Mouse (Mus musculus) layer of hippocampus, postnatal 36 days (tissue): ENCODE measurements around the gene Vegfb. TPM values are rescaled to one million over a fixed set of nuclear protein-coding genes. Genes with fewer than 3 reads are reported as not detected.

ENCODE experiments used
- DNase-seq, 2 experiments: peaks; one replicate each; pipeline ENCODE4 v3.0.0; 2022
- total RNA-seq, 2 experiments: library from RNA; stranded (reverse); gene quantifications; 2 replicates each; pipeline ENCODE4 v1.2.3; 2021

The Vegfb gene
- total RNA-seq, 2 experiments from 2014 or later = 81.5 to 82.6 TPM

DNA sequence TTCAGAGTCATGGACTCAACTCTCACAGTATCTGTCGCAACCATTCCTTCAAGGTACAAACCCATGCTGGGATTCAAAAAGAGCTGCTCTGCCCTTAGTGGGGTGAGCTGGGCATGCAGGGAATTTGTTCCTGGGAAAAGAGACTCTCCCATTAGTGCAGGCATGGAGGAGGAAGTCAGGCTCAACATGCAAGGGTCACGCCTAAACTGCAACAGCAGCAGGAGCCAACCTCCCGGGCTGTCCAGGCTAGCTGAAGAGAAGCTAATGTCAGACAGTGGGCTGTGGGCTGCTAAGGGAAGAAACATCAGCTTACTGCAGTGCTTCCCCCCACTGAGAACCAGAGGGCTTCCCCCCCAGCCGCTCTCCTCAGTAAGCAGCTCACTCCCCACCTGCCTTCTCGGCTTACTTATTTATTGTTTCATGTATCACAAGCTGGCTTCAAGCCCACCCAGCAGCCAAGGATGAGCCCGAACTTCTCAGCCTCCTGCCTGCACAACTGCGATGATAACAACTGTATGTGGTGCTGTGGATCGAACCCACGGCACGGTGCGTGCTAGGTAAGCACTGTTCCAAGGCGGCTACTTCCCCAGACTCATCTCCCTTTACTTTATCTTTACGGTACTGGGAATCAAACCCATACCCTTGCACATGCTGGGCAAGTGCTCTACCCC, 15.1 kb downstream of the Vegfb start:
- no peak for DNase-seq

DNA sequence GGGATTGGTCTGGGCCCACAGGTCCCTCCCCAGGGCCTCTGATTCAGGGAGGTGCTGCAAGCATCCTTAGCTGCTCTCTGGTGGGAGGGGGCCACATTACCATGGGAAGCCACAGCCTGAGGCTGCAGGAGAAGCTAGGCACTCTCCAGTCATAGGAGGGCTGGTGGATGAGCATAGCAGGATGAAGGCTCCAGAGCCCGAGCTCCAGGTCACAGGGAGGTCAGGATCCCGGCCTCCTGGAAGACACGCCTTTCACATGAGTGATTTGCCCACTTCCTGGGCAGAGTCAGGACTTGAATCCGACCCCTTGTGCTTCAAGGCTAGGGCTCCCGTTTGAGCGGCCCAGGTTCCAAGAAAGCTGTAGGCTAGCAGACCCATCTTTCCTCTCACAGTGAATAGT, 15.8 kb downstream of the Vegfb start:
- no peak for DNase-seq

DNA sequence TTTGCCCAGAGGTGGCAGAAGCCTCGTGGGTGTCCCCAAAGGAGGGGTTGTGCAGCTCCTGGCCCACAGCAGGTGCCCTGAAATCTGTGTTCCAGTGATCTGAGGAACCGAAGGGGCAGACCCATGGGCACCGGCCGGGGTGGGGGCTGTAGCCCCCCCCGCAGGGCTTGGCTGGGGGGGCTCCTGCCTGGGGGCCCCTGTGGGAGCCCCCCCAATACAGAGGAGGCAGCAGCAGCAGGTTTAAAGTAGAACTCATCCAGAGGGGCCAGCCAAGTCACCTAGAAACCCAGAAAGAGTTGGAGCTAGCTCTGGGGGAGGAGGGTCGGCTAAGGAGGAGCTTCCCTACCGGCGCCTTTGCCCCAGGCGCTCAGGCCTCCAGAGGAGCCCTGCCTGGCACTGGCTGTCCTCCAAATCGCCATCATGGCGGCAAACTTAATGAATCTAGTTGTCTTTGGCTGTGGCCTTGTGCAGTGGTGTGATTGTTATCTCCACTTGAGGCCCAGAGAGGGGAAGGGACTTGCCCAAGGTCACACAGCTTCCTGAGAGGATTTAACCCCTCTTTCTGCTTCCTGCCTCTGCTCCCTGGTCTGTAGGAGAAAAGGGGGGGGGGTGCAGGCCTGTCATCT, 16.9 kb downstream of the Vegfb start:
- no peak for DNase-seq

DNA sequence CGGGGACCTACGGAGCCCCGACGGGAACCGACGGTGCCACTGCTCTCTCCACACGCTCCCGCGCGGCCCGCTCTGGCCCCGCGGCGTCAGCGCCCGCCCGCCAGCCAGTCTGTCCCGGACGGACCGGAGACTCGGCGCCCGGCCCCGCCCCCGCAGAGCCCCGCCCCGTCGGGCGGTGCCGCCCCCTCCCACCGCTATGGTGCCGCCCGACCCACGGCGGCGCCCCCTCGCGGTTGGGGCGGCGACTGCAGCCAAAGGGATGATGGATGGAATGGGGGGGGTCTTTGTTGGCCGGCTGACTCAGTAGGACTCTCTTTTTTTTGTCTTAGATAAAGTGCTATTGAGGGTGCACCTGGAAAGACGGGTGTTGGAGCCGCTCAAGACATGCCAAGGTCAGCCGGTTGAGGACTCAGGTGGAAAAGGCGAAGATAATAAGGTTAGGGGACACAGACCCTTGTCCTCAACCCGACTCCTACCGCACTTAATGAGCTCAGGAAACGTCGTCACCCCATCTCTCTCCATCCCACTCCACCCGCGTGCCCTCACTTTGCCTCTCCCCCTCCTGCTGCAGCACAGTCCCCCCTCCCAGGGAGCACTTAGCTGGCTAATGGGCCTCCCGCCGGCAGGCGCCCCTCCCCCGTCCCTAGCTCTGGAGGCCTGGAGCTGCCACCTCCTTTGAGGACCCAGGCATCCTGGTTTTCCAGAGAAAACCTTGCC, 17.6 kb downstream of the Vegfb start:
- DNase-seq = no peak

DNA sequence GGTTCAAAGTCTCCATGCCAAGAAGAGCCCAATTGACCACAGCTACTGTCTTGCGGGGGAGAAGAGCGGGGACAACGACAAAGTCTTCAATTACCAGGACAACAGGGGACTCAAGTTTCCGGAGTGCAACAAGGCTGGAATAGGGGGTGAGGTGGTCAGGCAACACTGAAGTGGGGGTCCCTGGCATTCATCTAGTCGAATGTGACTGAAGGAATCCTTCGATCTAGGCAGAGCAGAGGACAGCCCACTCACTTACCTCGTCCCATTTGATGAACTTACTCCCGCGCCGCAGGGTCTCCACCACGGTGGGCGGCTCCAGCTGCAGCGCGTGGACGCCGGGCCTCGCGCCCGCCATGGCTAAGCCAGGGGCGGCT, 18.2 kb downstream of the Vegfb start:
- no peak for DNase-seq

DNA sequence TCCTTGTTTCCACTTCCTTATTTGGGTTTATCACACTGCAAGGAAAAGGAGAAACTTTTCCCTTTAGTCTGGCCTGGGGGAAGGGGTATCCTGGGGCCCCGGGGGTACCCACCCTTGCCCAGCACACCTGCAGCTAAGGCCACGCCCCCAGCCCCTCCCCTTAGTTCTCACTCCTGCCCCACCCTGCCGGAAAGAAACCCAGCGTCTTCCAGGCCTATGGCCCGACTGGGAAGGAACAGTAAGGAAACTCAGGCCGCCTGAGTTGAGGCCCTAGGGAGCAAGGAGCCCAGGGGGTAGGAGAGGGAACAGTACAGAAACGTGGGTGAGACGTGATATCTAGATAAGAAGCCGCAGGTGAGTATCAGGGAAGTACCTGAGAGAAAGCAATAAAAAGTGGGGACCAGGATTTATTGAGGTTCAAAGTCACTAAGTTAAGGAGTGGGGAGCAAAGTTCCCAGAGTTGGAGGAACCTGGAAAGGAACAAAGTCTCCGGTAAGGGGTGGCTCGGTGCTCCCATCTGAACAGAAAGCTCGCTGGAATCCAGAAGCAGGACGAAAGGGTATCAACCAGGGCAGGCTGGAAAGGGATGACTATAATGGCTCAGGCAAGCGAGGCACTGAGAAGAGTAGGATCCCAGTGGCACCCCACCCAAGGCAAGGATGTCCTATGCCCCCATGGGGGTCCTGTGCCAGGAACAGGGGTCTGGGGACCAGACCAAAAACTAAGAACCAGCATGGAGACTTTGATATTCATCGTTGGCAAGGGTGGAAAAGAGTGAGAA, 18.8 kb downstream of the Vegfb start:
- no peak for DNase-seq

DNA sequence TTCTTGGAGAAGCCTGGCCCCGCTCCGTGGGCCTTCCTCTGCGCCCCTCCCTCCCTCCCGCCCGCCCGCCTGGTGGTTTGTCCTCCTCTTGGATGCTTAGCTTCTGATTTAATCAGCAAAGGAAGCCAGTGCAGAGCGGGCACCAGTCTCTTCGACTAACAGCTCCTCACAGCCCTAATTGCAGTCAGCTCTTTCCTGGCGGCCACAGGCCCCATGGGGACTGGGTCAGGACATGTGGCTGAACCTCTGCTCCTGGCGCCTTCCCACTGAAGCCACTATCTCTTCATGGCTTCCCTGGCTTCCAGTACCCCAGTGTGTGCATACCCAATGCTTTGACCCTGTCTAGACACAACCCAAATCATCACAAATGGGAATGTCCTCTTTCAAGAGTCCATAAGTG, 31.0 kb downstream of the Vegfb start:
- no peak for DNase-seq

DNA sequence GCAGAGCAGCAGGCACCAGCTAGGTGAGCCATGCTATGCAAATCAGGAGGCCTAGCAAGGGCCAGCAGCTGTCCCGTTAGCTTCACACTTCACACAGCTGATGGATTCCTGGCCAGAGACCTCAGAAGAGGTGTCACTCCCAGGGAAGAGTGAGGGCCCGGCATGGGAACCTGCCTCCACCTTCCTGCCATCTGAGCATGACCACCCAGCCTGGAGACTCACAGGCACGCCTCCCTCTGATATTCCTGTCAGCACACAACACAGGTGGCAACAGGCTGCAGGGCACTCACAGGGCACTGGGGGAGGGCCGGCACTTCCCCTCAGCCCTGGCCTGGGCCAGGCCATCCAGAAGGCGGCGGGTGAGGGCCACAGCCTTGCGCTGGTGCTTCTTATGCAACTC, 32.0 kb downstream of the Vegfb start:
- no peak for DNase-seq

DNA sequence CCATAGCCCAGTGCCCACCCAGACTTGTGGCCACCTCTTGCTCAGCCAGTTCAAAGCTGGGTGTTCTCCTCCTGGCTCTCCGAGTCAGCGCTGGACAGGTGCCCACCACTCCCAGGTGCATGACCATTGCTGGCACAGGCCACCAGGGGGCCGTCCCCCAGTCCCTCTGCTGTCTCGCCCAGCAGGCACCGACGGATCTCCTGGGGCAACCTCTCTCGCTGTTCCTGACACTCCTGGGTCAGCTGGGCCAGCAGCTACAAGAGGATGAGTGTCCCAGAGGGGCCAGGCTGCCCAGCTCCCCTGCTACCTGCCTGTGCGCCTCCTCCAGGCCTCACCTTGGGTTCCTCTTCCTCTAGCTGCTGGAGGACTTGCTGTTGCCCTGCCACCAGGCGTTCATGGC, 33.4 kb downstream of the Vegfb start:
- DNase-seq = no peak

DNA sequence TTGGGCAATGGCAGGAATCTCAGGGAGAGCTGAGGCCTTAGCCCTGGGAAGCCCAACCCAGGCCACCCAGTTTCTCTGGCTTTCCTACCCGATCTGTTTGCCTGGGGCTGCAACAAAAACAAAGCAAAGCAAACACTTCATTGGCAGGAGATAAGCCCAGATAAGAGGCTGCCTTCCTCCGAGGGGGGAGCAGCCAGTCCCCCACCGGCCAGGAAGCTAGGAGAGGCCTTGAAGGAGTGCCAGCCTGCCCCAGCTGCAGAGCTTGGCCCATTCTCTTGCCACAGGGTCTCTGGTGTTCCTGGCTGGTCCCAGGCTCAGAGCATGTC, 34.8 kb downstream of the Vegfb start:
- no peak for DNase-seq

DNA sequence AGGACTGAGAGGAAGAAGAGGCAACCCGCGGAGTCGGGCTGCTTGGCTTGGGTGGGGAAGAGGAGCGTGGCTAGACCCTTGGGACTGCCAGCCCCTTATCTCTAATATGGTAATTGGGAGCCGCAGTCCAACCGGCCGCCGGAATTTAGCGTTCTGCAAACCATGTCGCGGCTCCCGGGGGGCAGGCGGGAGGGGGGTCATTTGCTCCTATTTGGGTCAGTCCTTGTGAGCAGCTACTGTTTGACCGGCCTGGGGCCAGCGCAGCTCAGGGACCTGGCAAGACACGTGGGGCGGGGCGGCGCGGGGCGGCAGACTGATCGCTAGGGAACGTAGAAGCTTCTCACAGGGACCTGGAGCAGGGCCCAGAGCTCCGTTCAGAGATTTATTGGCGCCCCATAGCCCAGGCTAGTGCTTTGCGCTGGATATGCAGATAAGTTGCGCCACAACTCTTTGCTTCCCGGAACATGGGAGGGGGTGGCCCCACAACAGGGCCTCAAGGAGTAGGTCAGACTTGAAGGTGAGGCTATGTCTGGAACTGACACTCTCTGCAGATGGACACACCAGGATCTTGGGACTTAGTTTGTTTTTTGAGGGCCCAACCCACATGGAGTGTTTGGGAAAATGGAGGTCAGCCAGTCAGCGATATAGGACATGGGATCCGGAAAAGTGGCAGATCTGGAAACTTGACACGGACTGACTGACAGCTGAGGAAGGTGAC, 35.3 kb downstream of the Vegfb start:
- peak; percentile 67 to 76 for DNase-seq

DNA sequence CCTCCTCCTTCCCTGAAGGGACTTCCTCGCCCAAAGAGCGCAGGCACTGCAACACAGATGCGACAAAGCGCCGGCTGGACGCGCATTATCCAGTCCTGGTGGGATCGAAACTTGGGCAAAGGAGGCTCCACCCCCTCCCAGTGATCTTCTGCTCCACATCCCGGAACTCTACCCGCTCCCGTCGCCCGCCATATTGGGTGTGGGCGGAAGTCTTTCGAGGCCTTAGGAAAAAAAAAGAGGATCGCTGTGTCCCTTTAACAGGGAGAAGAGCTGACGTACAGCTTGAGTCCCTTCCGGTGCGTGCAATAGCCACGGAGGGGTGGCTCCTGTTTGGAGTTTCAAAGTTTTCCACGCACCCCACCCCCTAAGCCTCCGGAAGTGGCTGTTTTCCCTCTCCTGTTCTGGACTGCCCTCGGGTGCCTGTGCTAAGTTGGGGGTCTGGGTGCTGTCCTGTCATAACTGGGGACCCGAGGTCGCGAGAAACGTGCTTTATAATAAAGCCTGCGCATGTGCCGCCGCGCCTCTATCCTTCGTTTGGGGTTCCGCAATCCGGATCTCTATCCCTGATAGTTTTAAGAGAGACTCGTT, 36.0 kb downstream of the Vegfb start:
- peak; percentile 94 to 95 for DNase-seq

DNA sequence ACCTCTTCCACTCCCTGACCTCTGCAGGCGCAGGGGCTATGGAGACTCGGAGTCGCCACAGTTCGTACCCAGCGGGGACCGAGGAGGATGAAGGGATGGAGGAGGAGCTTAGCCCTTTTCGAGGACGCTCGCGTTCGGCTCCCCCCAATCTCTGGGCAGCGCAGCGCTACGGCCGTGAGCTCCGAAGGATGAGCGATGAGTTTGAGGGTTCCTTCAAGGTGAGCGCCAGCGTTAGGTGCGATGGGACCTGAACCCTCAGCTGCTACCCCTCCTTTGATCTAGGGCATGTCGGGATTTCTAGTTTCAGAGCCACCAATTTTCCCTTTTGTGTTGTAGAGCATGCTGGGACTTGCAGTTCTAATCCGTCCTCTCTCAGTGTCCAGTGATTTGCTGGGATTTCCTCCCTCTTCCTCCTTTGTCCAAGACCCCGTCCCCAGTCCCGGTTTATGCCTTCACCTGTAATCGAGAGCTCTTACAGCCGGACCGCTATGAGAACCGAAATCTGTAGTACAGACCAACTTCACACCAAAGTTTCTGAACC, 36.8 kb downstream of the Vegfb start:
- DNase-seq = peak; percentile 64 to 76

DNA sequence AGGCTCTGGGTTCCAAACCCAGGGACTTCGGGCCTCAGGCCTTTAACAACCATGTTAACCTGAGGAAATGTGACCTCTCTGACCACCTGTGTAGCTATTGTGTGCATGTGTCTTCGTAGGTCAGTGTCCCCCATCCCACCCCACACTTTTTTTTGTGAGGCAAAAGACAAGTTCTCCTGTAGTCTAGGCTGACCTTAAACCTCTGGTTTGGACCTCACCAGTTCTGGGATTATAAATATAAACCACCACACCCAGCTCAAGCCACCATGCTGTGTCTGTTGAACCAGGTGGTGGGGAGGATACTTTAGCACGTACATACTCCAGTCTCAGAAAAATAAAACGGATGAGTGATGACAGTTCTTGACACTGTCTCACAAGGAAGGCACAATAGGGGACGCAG, 37.5 kb downstream of the Vegfb start:
- DNase-seq = no peak

DNA sequence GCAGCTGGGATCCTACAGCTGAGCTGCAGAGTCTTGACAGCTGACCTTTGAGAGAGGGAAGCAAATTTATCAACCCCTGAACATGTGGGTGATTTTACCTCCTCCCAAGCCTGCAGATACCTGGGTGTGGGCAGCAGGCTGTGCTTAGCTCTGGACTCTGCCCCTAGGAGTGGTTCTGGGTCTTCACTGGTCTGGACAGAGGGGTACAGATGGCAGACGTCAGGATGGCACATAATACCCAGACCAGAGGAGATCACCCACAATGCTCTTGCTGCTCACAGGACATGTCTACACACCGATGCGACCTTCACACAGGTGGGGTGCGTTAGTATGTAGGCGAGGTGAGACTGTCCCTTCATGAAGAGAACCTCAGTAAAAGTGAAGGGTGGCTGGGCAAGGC, 37.9 kb downstream of the Vegfb start:
- no peak for DNase-seq

DNA sequence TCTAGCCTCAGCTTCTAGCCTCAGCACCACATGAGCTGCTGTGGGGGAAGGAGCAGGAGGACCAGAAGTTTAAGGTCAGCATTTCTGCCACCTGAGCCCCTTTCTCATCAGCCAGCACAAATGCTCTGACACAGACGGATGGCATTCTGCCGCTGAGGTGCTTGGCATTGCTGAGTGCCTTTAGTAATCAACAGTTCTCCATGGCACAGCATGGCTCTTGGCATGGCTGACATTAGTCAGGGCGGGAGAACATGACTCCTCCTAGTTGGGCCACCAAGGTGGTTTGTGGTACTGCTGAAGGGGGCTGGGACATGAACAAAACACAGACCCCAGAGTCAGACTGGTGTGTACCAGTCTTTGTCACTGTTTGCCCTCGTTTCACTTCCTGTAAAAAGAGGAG, 39.3 kb downstream of the Vegfb start:
- no peak for DNase-seq

DNA sequence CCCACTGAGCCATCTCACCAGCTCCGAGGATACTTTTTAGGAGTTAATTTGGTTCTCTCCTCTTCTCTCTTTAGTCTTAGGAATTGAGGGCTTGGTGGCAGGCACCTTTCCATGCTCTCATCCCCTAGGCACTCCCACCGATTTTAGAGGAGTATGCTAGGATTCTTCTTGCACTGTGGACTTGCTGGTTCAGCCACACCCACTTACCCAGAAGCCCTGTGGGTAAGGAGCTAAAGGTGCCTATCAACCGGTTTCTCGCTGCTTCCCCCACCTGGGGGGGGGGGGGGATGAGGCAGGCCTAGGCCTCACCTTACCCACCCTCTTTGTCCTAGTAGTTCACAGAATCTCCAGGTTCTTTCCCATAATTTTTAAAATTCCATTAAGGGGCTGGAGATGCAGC, 39.7 kb downstream of the Vegfb start:
- DNase-seq = no peak

DNA sequence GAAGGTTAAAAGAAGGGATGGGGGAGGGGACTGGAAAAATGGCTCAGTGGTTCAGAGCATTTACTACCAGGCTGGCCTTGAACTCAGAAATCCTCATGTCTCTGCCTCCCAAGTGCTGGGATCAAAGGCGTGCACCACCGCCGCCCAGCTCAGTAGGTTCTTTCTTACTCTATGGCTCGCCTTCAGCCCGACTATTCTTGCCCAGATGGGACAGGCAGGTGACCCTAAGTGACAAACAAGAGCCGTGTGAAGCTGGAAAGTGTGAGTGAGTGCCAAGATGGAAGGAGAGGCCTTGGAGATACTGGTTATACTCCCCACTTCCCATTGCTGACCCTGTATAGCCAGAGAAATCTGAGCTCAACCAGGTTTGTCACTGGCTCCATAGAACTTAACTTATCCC, 43.7 kb downstream of the Vegfb start:
- DNase-seq = no peak

DNA sequence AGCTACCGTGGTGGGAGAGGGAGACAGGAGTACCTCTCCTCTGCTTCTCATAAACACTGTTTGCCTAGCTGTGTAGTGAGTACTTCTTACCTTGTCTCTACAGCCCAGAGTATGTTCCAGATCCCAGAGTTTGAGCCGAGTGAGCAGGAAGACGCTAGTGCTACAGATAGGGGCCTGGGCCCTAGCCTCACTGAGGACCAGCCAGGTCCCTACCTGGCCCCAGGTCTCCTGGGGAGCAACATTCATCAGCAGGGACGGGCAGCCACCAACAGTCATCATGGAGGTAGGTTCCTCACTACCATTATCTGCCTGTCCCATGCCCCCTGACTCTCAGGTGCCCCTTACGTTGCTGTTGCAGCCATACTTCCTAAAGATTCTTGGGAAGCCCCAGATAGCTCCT, 44.7 kb downstream of the Vegfb start:
- no peak for DNase-seq

DNA sequence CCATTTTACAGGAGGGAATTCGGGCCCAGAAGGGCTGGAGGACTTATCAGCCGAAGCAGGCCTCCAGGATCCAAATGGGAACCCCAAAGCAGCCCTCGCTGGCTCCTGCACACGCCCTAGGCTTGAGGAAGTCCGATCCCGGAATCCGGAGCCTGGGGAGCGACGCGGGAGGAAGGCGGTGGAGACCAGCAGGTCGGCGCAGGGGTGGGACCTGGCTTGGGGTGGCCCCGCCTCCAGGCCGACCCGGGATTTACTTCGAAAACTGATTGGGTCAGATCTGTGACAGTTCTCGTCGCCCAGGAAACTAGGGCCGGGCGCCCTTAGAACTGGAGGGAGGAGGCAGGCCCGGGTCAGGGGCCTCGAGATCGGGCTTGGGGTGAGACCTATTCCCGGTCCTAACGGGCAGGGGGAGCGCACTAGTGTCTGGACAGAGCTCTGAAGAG, 45.2 kb downstream of the Vegfb start, which contains the start of gene Gpr137:
Gene Gpr137, minus strand, starts transcription at position 232 of the 443 bp plus-strand sequence.
- peak; percentile 93 to 94 for DNase-seq

DNA sequence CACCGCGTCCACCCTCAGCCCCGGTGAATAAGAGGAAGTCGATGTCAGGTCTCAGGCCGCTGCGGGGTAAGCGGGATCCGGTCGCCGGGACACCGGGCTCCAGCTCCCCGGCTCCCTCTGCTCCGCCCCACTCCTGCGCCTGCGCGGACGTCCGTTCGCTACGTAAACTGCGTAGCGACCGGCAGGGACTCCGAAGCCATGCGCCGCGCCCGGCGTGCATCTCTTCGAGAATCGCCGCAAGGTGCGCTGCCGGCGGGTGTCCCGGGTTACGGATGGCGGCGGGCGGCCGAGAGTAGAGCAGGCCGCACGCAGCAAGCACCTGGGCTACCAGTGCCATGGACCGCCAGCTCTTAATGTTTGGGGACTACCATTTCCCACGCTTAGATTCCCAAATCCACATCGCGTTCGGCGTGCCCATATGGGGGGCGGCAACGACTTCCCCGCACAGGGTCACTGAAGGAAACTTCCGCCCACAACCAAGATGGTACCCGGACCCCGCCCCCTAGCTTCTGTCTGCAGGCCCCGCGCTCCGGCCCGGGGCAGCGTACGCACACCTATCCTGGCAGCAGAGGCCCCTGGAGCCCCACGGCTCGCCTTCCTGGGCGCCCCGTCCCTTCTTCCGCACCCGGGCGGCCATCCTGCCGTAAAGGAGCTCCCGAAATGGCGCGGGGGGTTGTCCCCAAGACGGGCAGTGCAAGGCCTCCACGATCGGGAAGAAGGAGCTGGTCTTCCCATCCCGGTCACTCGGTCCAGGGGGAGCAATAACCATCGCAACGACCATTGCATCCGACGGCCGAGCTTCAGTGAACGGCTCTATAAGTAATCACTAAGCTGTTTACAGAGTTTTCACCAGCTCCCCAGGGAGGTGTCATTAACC, 45.8 kb downstream of the Vegfb start, which contains the start of gene Bad:
Gene Bad, plus strand, starts transcription at position 490 of the 877 bp plus-strand sequence.
- DNase-seq = peak; percentile 93 to 95
